Mouse (Mus musculus) liver, embryonic 14.5 days (tissue): Measurements from ENCODE around the gene Olfr279.

Experiments used
- CTCF ChIP-seq: IDR thresholded peaks from 2 replicates; pipeline ENCODE4 v1.5.1; 2016; ENCODE audit warnings: antibody characterized with exemption, low read depth, control low read depth
- EP300 ChIP-seq: IDR thresholded peaks from 2 replicates; pipeline ENCODE4 v1.6.1; 2016; ENCODE audit warnings: antibody characterized with exemption, low read depth

GRCm38 (mm10) chr15:98474958-98475357, 17.2 kb upstream of the Olfr279 start:
- no peak for TF ChIP-seq CTCF
- no peak for TF ChIP-seq EP300
